Mouse (Mus musculus) T-cell, adult 66 days (primary cell): ENCODE measurements around the gene Adam6a. TPM values are rescaled to one million over a fixed set of nuclear protein-coding genes. Genes with fewer than 3 reads are reported as not detected.

Experiments
- total RNA-seq, 2 experiments: library from RNA; stranded (reverse); gene quantifications; 3 replicates in 1 of 2; 4 replicates in 1 of 2; pipeline ENCODE4 v1.2.4; 2023

Adam6a gene
- not detected for total RNA-seq

DNA sequence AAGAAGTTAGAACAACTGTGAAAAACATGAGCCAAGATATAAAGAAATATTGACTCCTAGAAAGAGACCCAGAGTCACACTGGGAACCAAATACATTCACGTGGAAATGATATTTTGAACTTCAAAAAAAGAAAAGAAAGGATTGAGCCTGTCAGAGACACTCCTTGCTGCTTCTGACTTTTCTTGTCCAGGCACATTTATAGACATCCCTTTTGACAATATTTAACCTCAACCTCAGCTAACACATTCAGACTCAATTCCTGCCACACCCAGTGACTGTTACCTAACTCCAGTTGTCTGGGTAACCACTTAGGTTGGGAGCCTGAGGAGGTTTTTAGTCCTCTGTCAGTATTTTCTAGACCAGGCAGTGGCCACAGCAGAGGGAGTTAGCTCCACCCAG, at the start of gene Adam6a:
Gene Adam6a (plus strand): TSS at position 301 of the 400 bp plus-strand sequence.

Other genes with a start within 250 kb of the Adam6a start
- gene Adam6b, start 54.4 kb upstream of the Adam6a start, total RNA-seq: 1 to 10 TPM; 3.7 to 3.8 TPM